Mouse (Mus musculus) thymus, adult 2 months (tissue): ENCODE results near the gene Arl2bp. TPM values are rescaled to one million over a fixed set of nuclear protein-coding genes. Genes with fewer than 3 reads are reported as not detected.

Experiments
- DNase-seq: peaks from one replicate; pipeline ENCODE4 v3.0.0; 2021
- H3K27ac ChIP-seq: fragments of 200-500 bp; 2 replicates; pipeline ENCODE4 v1.5.1; 2012; ENCODE audit warnings: low read length, control low read depth; ENCODE audit not compliant: control insufficient read depth, insufficient read depth
- H3K27me3 ChIP-seq: fragments of 200-500 bp; 2 replicates; pipeline ENCODE4 v1.6.1; 2012; ENCODE audit warnings: mild to moderate bottlenecking, low read length, moderate library complexity, mixed read lengths; ENCODE audit not compliant: control insufficient read depth, insufficient read depth
- H3K36me3 ChIP-seq: fragments of 200-500 bp; 2 replicates; pipeline ENCODE4 v1.6.1; 2012; ENCODE audit warnings: mild to moderate bottlenecking, low read length, moderate library complexity; ENCODE audit not compliant: control insufficient read depth, insufficient read depth
- H3K4me1 ChIP-seq: fragments of 200-500 bp; replicated peaks from 2 replicates; pipeline ENCODE4 v1.6.1; 2012; ENCODE audit warnings: low read length; ENCODE audit not compliant: control insufficient read depth, insufficient read depth
- H3K4me3 ChIP-seq: fragments of 200-500 bp; 2 replicates; pipeline ENCODE4 v1.5.1; 2012; ENCODE audit warnings: mild to moderate bottlenecking, low read length, control low read depth, moderate library complexity; ENCODE audit not compliant: control insufficient read depth, insufficient read depth
- CTCF ChIP-seq: fragments of 200-500 bp; IDR thresholded peaks from 2 replicates; pipeline ENCODE4 v1.5.1; 2012; ENCODE audit warnings: mild to moderate bottlenecking, control low read depth, low read length, moderate library complexity, borderline replicate concordance; ENCODE audit not compliant: control insufficient read depth, poor library complexity, insufficient read depth; ENCODE audit errors: extremely low read depth
- POLR2A ChIP-seq: fragments of 200-500 bp; IDR thresholded peaks from 2 replicates; pipeline ENCODE4 v1.6.1; 2012; ENCODE audit warnings: mild to moderate bottlenecking, low read length, control low read depth, moderate library complexity; ENCODE audit not compliant: control insufficient read depth, poor library complexity, insufficient read depth; ENCODE audit errors: extremely low read depth
- WGBS: fragments of 180-500 bp; shearing (Covaris S2); methylation state at CpG from one replicate; pipeline ENCODE4 v1.1.7; 2018; 5-methylcytosine and 5-hydroxymethylcytosine counted together
- polyA plus RNA-seq: library from polyadenylated mRNA; depleted of rRNA; stranded (reverse); fragments of >200 nt; gene quantifications from 2 replicates; pipeline ENCODE4 v1.2.3, GENCODE M21; 2012

Arl2bp gene
- polyA plus RNA-seq, 1 experiment = 76.7 TPM

DNA sequence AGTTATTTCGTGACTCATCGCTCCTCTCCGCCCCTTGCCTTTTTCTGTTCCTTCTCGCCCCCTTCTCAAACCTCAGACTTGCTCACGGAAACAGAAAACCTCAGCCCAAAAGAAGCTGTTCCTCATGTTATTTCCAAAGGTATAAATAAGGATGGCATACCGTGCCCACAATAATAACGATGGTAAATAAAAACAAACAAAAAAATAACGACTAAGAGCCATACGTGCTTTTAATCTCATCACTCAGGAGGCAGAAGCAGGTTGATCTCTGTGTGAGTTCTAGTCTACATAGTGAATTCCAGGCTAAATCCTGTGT is 38.2 kb downstream of the Arl2bp start:
- DNase-seq = no peak
- Histone ChIP-seq H3K4me1 (peaks cover 9% of the 10 kb centered on the region), H3K4me3 (peak overlapping the region; percentile 75), H3K36me3 (no peaks in the 10 kb centered on the region), H3K27me3 (no peaks in the 10 kb centered on the region), H3K27ac (no peak overlapping the region)
- no peak for TF ChIP-seq CTCF
- no peak for TF ChIP-seq POLR2A
- 6% methylated on average over 9 of the region's 9 CpGs for WGBS

DNA sequence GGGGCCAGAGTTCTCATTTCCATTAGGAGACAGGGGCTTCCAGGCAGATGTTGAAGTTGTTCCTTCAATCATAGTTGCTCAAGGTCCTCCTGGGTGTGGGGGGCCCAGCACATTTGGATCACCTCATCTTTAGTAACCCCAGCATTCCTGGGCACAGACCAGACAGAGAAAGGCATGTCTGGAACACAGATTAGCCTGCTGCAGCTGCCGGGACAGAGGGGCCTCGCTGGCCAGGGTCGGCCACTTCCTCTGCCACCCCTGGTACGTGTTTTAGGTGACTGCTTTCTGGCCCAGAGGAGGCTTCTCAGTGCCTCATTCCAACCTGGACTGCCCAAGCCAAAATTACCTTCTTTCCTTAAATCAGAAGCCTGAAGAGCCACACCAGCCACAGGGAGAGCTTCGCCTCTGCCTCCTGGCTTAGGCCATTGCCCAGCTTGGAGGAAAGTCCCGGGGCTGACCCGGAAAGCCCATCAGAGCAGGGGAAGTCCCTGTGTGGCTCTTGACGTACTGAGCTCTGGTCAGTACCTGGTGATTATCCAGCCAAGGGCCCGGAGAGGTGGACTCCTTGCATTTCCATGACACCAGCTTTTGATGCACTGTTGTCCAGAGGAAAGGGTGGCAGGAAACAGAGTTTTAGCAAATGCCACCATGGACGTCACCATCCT is 39.3 kb downstream of the Arl2bp start:
- Histone ChIP-seq H3K27ac (no peak overlapping the region), H3K4me1 (peaks cover 9% of the 10 kb centered on the region), H3K27me3 (no peaks in the 10 kb centered on the region), H3K36me3 (no peaks in the 10 kb centered on the region), H3K4me3 (no peak overlapping the region)
- TF ChIP-seq CTCF (no peak), POLR2A (no peak)
- no peak for DNase-seq
- WGBS = 92% methylated on average over 10 of the region's 10 CpGs

DNA sequence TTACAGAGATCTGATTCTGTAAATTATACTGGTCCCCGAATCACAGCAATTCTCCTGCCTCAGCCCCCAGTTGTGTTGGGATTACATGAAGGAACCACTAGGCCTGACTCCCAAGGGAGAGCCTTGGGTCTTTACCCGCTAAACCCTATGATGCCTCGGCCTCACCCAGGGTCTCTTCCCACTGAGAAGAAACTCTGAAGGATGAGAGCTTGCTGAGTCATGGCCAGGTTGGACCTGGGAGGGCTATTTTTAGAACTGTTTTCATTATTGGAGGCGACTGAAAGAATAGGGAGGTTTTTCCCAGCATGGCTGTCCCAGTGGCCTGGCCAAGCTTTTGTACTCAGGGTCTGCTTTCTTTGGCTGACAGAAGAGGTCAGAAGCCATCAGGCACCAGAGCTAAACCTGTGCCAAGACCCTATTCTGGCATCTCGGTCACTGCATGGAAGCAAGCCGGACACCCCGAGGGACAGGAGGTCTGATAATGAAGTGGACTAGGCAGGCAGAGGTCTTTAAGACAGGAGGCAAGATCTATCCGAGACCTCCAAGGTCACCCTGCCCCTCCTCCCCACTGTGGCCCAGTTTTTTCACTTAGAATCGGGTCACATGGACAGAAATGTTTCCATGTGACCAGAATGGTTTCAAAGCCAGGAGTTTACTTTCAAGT is 40.5 kb downstream of the Arl2bp start:
- Histone ChIP-seq H3K27me3 (no peaks in the 10 kb centered on the region), H3K4me3 (no peak overlapping the region), H3K4me1 (peaks cover 9% of the 10 kb centered on the region), H3K36me3 (no peaks in the 10 kb centered on the region), H3K27ac (no peak overlapping the region)
- TF ChIP-seq CTCF = no peak
- TF ChIP-seq POLR2A = no peak
- no peak for DNase-seq
- WGBS = 86% methylated on average over 9 of the region's 9 CpGs

DNA sequence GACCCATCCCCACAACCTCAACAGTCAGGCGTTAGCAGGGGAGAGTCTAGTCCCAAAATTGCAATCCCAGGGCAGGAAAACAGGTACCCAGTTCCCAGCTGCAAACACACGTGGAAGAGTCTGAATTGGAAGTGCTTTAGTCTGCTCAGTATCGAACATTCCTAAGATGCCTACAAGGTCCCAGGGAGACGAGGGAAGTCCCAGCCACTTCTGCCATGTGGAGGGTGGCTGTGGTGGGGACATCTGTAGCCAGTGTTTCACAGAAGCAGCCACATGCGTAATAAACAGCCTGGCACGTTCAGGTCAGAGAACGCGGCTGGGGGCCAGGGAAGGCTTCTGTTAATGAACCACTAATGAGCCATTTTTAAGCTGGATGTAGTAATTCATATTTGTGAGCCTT is 43.9 kb downstream of the Arl2bp start:
- no peaks in the 10 kb centered on the region for H3K27me3 ChIP-seq
- no peak overlapping the region for H3K27ac ChIP-seq
- 72% methylated on average over 8 of the region's 8 CpGs for WGBS
- no peaks in the 10 kb centered on the region for H3K36me3 ChIP-seq
- no peak for DNase-seq
- TF ChIP-seq CTCF (no peak), POLR2A (no peak)
- no peaks in the 10 kb centered on the region; the same call in 1 of the 2 replicates for H3K4me1 ChIP-seq
- H3K4me3 ChIP-seq = no peak overlapping the region

DNA sequence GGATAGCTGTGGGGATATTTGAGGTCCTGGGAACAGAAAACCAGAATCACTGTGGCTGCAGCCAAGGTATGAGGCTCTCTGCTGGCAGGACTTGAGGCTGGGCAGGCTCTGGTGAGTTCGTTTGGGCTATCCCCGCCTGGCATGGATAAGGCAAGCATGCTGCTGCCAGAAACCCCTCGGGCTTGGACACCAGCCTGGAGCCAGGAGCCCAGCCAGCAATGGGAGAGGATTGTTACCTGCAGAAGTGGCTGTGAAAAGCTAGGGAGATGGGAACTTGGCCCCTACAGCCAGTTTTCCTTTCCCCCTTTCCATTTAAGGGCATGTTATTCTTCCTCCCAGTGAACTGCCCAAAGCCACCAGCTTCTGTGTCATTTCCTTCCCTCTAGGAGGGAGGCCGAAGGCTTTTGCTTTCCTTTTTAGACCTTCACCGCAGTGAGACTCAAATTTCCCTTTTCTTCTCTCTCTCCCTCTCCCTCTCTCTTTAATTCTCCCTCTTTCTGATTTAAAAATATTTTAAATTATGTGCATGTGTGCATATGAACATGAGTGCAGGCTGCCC is 44.8 kb downstream of the Arl2bp start:
- WGBS = 21% methylated on average over 5 of the region's 5 CpGs
- Histone ChIP-seq H3K4me3 (no peak overlapping the region), H3K36me3 (no peaks in the 10 kb centered on the region), H3K27ac (no peak overlapping the region), H3K27me3 (no peaks in the 10 kb centered on the region), H3K4me1 (no peaks in the 10 kb centered on the region; the same call in 1 of the 2 replicates)
- DNase-seq = no peak
- no peak for TF ChIP-seq CTCF

DNA sequence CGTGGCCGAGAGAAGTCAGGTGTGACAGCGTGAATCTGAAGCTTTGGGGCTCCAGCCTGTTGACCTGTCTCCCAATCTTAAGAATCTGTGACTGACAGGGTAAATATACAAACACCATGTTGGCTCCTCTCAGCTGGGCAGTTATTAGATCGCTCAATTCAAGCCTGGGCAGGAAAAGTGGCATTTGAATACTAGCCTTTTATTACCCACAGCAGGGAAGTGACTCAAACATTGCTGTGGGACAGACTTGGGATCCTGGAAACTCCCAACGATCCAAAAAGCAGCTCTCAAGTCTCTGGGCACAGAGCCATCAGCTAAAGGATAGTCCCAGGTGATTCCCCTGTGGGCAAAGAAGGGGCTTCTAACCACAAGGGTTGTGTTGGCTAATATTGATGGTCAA is 48.2 kb downstream of the Arl2bp start:
- no peak for DNase-seq
- Histone ChIP-seq H3K27me3 (no peaks in the 10 kb centered on the region), H3K27ac (no peak overlapping the region), H3K4me1 (no peaks in the 10 kb centered on the region; the same call in 1 of the 2 replicates), H3K4me3 (no peak overlapping the region), H3K36me3 (no peaks in the 10 kb centered on the region)
- TF ChIP-seq POLR2A = no peak
- TF ChIP-seq CTCF = no peak
- WGBS = 57% methylated on average over 5 of the region's 5 CpGs

DNA sequence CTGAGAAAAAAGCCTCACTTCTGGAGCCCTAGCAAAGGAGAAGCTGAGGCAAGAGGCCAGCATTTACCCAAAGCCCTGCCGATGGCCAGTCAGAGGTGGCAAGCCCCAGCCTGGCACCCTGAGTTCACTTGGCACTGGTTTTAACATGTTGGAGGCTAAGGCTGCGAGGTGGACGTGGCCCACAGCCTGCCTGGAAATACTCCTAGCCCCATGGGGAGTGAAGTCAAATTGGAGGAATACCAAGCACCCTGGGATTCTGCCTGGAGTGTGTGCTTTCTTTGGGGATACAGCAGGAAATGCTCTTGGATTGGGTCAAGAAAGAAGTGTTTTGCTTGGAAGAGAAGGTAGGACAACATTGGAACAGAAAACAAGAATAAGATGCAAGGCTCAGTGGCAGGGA is 49.5 kb downstream of the Arl2bp start:
- Histone ChIP-seq H3K4me1 (no peaks in the 10 kb centered on the region; the same call in 1 of the 2 replicates), H3K36me3 (no peaks in the 10 kb centered on the region), H3K27me3 (no peaks in the 10 kb centered on the region), H3K4me3 (no peak overlapping the region), H3K27ac (no peak overlapping the region)
- no peak for DNase-seq
- TF ChIP-seq POLR2A = no peak
- no peak for TF ChIP-seq CTCF
- 91% methylated on average over 3 of the region's 3 CpGs for WGBS
